Mouse (Mus musculus): Measurements from ENCODE around the gene Vmn2r81. TPM values are rescaled to one million over a fixed set of nuclear protein-coding genes. Genes with fewer than 3 reads are reported as not detected.
"Not testable (repeated sequence)": the region's sequence is repeated elsewhere in the genome, so short reads cannot be mapped to it uniquely, and the experiment has no call there.

The Vmn2r81 gene
- total RNA-seq (2021): not detected

DNA sequence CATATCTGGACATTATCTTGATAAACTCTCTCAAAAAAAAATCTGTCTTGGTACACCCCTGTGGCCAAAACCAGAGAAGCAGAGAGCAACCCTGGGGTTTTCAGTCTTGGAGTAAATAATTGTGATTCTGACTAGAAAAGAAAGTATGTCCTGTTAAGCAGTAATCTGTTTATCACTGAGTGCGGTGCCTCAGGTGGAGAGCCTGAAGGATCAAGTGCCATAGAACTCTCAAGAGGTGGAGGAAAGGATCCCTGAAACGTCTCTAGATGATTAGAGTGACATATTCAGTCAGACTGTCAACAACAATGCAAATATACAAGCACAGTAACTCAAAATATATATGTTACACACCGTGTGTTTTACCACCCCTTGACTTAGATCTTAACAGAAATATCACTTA is at the start of gene Vmn2r81:
Vmn2r81 (plus strand) TSS at position 301 of the 400 bp plus-strand sequence.
- intact Hi-C loops (cut with DNase I): not testable (repeated sequence)

DNA sequence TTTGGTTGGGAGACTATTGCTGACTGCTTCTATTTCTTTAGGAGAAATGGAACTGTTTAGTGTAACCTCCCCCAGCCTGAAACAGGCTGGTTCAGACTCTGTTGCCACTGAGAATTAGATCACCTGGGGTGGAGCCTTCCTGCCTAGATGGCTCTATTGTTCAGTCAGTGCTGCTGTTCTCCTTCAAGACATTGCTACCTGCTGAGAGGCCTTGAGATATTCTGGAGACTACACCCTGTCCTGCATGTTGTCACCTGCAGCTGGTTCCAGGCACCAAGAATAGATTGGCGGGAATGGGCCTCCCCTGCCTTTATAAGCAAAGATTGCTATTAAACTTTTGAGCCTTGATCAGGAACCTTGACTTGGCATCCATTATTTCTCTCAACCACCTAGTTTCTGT is 47.5 kb upstream of the Vmn2r81 start:
- intact Hi-C loops (cut with DNase I): not testable (repeated sequence)

More for the DNA sequence above, at the start of gene Vmn2r81:
- not testable (repeated sequence) for DNase-seq (ENCODE audit: low spot score)

DNA sequence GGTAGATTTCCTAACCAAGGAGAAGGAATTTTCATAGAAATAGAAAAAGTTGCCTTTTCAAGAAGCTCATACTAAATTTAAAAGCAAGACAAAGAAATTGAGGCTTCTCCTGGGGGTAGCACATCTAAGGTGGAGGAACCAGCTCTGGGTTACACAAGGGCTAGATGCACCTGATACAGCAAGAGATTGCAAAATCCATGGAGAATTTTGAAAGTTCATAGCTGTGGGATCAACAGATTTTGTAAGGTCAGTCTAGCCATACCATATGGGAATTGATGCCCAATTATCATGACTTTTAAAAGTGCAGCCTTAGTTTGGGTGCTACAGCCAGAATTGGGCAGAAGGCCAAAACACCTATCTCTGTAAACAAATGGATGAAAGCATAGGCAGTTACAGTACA is 27.1 kb upstream of the Vmn2r81 start:
- intact Hi-C loops (cut with DNase I): no loop called here
- DNase-seq (ENCODE audit: low spot score): no peak

More for the DNA sequence above, 47.5 kb upstream of the Vmn2r81 start:
- not testable (repeated sequence) for DNase-seq (ENCODE audit: low spot score)

DNA sequence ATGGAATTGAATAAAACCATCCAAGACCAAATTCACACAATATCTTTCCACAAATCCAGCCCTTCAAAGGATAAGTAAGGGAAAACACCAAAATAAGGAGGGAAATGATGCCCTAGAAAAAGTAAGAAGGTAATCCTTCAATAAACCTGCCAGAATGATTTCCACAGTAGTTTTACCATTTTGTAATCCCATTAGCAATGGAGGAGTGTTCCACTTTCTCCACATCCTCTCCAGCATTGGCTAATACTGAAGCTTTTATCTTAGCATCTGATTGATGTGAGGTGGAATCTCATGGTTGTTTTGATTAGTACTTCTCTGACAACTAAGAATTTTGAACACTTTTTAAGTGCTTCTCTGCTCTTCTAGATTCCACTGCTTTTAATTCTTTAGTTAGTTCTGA is 25.9 kb upstream of the Vmn2r81 start:
- no peak for DNase-seq (ENCODE audit: low spot score)
- intact Hi-C loops (cut with DNase I): no loop called here

DNA sequence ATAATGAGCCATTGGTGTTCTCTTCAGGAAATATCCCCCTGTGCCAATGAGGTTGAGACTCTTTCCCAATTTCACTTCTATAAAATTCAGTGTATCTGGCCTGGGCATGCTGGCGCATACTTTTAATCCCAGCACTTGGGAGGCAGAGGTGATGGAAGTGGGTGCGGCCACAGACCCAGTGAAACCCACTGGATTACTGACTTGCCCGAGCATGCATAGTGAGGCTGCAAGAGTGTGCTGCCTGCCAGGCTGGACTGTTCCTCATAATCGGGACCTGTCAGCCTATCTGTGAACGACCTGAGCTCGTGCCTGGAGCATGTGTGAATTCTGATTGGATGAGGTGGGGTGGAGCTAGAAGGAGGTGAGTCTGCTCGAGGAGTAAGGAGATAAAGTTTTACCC is 25.3 kb upstream of the Vmn2r81 start:
- intact Hi-C loops (cut with DNase I): no loop called here
- no peak for DNase-seq (ENCODE audit: low spot score)

DNA sequence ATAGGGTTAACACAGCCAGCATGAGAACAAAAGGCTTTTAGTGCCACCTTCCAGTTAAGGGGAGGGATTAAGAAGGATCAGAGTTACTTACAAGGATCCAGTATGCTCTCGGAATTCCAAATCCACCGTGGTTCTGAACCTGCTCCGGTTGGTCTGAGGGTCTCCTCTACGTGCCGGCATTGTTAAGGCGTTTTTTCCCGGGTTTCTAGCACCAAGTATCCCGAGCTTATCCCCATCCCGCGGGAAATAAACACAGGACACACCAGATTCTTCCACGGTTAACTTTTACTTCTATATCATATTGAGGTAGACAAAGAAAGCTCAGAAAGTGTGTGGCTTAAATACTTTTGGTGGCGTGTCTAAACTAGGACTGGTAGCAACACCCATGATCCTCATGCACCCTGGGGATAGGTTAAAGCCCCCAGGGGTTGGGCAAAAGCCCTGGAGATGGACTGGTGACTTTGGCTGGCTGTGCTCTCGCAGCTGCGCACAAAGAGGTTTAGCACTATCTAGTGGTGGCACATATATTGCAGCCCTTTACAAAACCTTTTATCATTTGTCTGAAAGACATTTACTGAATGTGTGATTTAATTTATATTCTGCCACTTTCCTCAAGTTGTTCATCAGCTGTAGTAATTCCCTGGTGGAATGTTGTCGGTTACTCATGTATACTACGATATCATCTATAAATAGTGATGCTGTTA is 74.7 kb downstream of the Vmn2r81 start:
- DNase-seq (ENCODE audit: low spot score); intact Hi-C loops (cut with DNase I): not testable (repeated sequence)

DNA sequence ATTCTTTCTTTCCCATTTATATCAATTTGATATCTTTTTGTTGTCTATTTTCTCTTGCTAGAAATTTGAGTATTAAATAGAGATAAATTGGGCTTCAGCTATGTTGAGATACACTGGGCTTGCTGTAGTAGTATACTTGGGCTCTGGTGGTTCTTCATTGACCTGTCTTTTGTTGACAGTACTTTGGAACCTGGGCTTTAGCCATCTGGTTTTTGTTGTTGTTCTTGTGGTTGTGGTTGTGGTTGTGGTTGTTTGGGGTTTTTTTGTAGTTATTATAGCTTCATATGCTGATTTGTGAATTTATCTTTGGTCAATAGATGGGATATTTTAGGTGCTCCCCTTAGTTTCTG is 75.2 kb downstream of the Vmn2r81 start:
- DNase-seq (ENCODE audit: low spot score): no peak
- intact Hi-C loops (cut with DNase I): no loop called here

Other genes with a start within 250 kb of the Vmn2r81 start
- gene Olfr1351, start 235.2 kb upstream of the Vmn2r81 start, total RNA-seq (2021): not detected
- not detected for gene Olfr57, start 219.0 kb upstream of the Vmn2r81 start, total RNA-seq (2021)
- gene 2610008E11Rik, start 150.1 kb upstream of the Vmn2r81 start, total RNA-seq (2021): 10 to 100 TPM; 12.2 to 15.1 TPM
- not detected for gene Vmn2r80, start 98.9 kb upstream of the Vmn2r81 start, total RNA-seq (2021)
- not detected for gene Vmn2r82, start 108.8 kb downstream of the Vmn2r81 start, total RNA-seq (2021)
- not detected for gene Vmn2r83, start 221.0 kb downstream of the Vmn2r81 start, total RNA-seq (2021)